Mouse (Mus musculus) embryo, embryonic 10 days (tissue): ENCODE results near the gene Rbm44.

Experiments used
- DNase-seq: peaks from one replicate; pipeline ENCODE4 v3.0.0-alpha.2; 2015; ENCODE audit warnings: low spot score

The Rbm44 gene

GRCm38 (mm10) chr1:91209343-91209742 lies 64.5 kb downstream of the Rbm44 start:
- no peak for DNase-seq

- DNase-seq: no peak
Observed at GRCm38 (mm10) chr1:91209785-91210184, 64.9 kb downstream of the Rbm44 start.

- DNase-seq: peak; percentile 73
Observed at GRCm38 (mm10) chr1:91211099-91211498, 66.2 kb downstream of the Rbm44 start.

- DNase-seq: no peak
Observed at GRCm38 (mm10) chr1:91211591-91212008, 66.7 kb downstream of the Rbm44 start.

- no peak for DNase-seq
Observed at GRCm38 (mm10) chr1:91215264-91215663, 70.4 kb downstream of the Rbm44 start.

GRCm38 (mm10) chr1:91215981-91216380 lies 71.1 kb downstream of the Rbm44 start:
- DNase-seq: no peak

GRCm38 (mm10) chr1:91216504-91217267 lies 71.8 kb downstream of the Rbm44 start:
- no peak for DNase-seq

GRCm38 (mm10) chr1:91219641-91220321 lies 74.9 kb downstream of the Rbm44 start:
- DNase-seq: no peak

- no peak for DNase-seq
Observed at GRCm38 (mm10) chr1:91220322-91220672, 75.4 kb downstream of the Rbm44 start.
